Mouse (Mus musculus): ENCODE data around the gene Lnx2. TPM values are rescaled to one million over a fixed set of nuclear protein-coding genes. Genes with fewer than 3 reads are reported as not detected.

Gene Lnx2
- polyA plus RNA-seq, 1 experiment, result 3.7 TPM

- H3K79me2 ChIP-seq (ENCODE audit: control insufficient read depth, insufficient read depth), result no peaks in the 10 kb centered on the region
- H3K27me3 ChIP-seq (ENCODE audit: control insufficient read depth, insufficient read depth, insufficient read length), result no peaks in the 10 kb centered on the region
- H3K79me3 ChIP-seq (ENCODE audit: low read depth), result no peaks in the 10 kb centered on the region
- H3K4me3 ChIP-seq (ENCODE audit: insufficient read depth, poor library complexity, severe bottlenecking), result no peak overlapping the region
- TF ChIP-seq MYOD1 (IDR thresholded peaks at IDR 0.05; ENCODE audit: control insufficient read depth, insufficient read length, low read depth), result no peak
- TF ChIP-seq CTCF (IDR thresholded peaks at IDR 0.05; ENCODE audit: control insufficient read depth, insufficient read depth, insufficient read length), result no peak
- no peak for TF ChIP-seq FOSL1 (IDR thresholded peaks at IDR 0.05; ENCODE audit: insufficient read depth, low read length, poor library complexity, severe bottlenecking)
- TF ChIP-seq MYOG (IDR thresholded peaks at IDR 0.05; ENCODE audit: control insufficient read depth, extremely low read depth, insufficient read length), result no peak
- TF ChIP-seq CEBPB (IDR thresholded peaks at IDR 0.05; ENCODE audit: low read depth), result no peak
- no peak for TF ChIP-seq MAX (IDR thresholded peaks at IDR 0.05)
- no peak for TF ChIP-seq USF1 (IDR thresholded peaks at IDR 0.05; ENCODE audit: low read depth)
- H3ac ChIP-seq (ENCODE audit: control insufficient read depth, insufficient read length, low read depth), result no peak overlapping the region
- H3K36me3 ChIP-seq (ENCODE audit: control insufficient read depth, insufficient read depth), result no peaks in the 10 kb centered on the region
Measured at GRCm38 (mm10) chr5:147039394-147039793, 37.0 kb downstream of the Lnx2 start.

- no peak overlapping the region for H3K4me3 ChIP-seq (ENCODE audit: insufficient read depth, poor library complexity, severe bottlenecking)
- H3ac ChIP-seq (ENCODE audit: control insufficient read depth, insufficient read length, low read depth), result no peak overlapping the region
- H3K79me2 ChIP-seq (ENCODE audit: control insufficient read depth, insufficient read depth), result no peaks in the 10 kb centered on the region
- H3K36me3 ChIP-seq (ENCODE audit: control insufficient read depth, insufficient read depth), result peaks cover 4% of the 10 kb centered on the region
- H3K27me3 ChIP-seq (ENCODE audit: control insufficient read depth, insufficient read depth, insufficient read length), result no peaks in the 10 kb centered on the region
- H3K79me3 ChIP-seq (ENCODE audit: low read depth), result peaks cover 2% of the 10 kb centered on the region
- TF ChIP-seq CTCF (IDR thresholded peaks at IDR 0.05; ENCODE audit: control insufficient read depth, insufficient read depth, insufficient read length), result no peak
- TF ChIP-seq FOSL1 (IDR thresholded peaks at IDR 0.05; ENCODE audit: insufficient read depth, low read length, poor library complexity, severe bottlenecking), result no peak
- TF ChIP-seq MYOD1 (IDR thresholded peaks at IDR 0.05; ENCODE audit: control insufficient read depth, insufficient read length, low read depth), result no peak
- no peak for TF ChIP-seq MYOG (IDR thresholded peaks at IDR 0.05; ENCODE audit: control insufficient read depth, extremely low read depth, insufficient read length)
- no peak for TF ChIP-seq USF1 (IDR thresholded peaks at IDR 0.05; ENCODE audit: low read depth)
- TF ChIP-seq CEBPB (IDR thresholded peaks at IDR 0.05; ENCODE audit: low read depth), result no peak
- no peak for TF ChIP-seq MAX (IDR thresholded peaks at IDR 0.05)
Measured at GRCm38 (mm10) chr5:147037601-147038000, 38.8 kb downstream of the Lnx2 start.

GRCm38 (mm10) chr5:147036661-147037060 lies 39.7 kb downstream of the Lnx2 start:
- Histone ChIP-seq H3ac (ENCODE audit: control insufficient read depth, insufficient read length, low read depth) (no peak overlapping the region), H3K36me3 (ENCODE audit: control insufficient read depth, insufficient read depth) (peaks cover 7% of the 10 kb centered on the region), H3K27me3 (ENCODE audit: control insufficient read depth, insufficient read depth, insufficient read length) (no peaks in the 10 kb centered on the region), H3K4me3 (ENCODE audit: insufficient read depth, poor library complexity, severe bottlenecking) (no peak overlapping the region), H3K79me3 (ENCODE audit: low read depth) (peaks cover 2% of the 10 kb centered on the region), H3K79me2 (ENCODE audit: control insufficient read depth, insufficient read depth) (no peaks in the 10 kb centered on the region)
- no peak for TF ChIP-seq MAX (IDR thresholded peaks at IDR 0.05)
- no peak for TF ChIP-seq MYOG (IDR thresholded peaks at IDR 0.05; ENCODE audit: control insufficient read depth, extremely low read depth, insufficient read length)

- TF ChIP-seq MYOG (IDR thresholded peaks at IDR 0.05; ENCODE audit: control insufficient read depth, extremely low read depth, insufficient read length) (no peak), CEBPB (IDR thresholded peaks at IDR 0.05; ENCODE audit: low read depth) (no peak), MYOD1 (IDR thresholded peaks at IDR 0.05; ENCODE audit: control insufficient read depth, insufficient read length, low read depth) (no peak), FOSL1 (IDR thresholded peaks at IDR 0.05; ENCODE audit: insufficient read depth, low read length, poor library complexity, severe bottlenecking) (no peak)
- no peaks in the 10 kb centered on the region for H3K79me2 ChIP-seq (ENCODE audit: control insufficient read depth, insufficient read depth)
- H3K79me3 ChIP-seq (ENCODE audit: low read depth), result peaks cover 2% of the 10 kb centered on the region
- H3K27me3 ChIP-seq (ENCODE audit: control insufficient read depth, insufficient read depth, insufficient read length), result no peaks in the 10 kb centered on the region
- H3ac ChIP-seq (ENCODE audit: control insufficient read depth, insufficient read length, low read depth), result no peak overlapping the region
- peaks cover 7% of the 10 kb centered on the region for H3K36me3 ChIP-seq (ENCODE audit: control insufficient read depth, insufficient read depth)
- no peak overlapping the region for H3K4me3 ChIP-seq (ENCODE audit: insufficient read depth, poor library complexity, severe bottlenecking)
Measured at GRCm38 (mm10) chr5:147036028-147036427, 40.4 kb downstream of the Lnx2 start.

- TF ChIP-seq MYOG (IDR thresholded peaks at IDR 0.05; ENCODE audit: control insufficient read depth, extremely low read depth, insufficient read length) (no peak), CTCF (IDR thresholded peaks at IDR 0.05; ENCODE audit: control insufficient read depth, insufficient read depth, insufficient read length) (no peak), FOSL1 (IDR thresholded peaks at IDR 0.05; ENCODE audit: insufficient read depth, low read length, poor library complexity, severe bottlenecking) (no peak), CEBPB (IDR thresholded peaks at IDR 0.05; ENCODE audit: low read depth) (no peak), USF1 (IDR thresholded peaks at IDR 0.05; ENCODE audit: low read depth) (no peak), MAX (IDR thresholded peaks at IDR 0.05) (no peak), MYOD1 (IDR thresholded peaks at IDR 0.05; ENCODE audit: control insufficient read depth, insufficient read length, low read depth) (no peak)
- no peaks in the 10 kb centered on the region for H3K27me3 ChIP-seq (ENCODE audit: control insufficient read depth, insufficient read depth, insufficient read length)
- H3K79me3 ChIP-seq (ENCODE audit: low read depth), result peaks cover 2% of the 10 kb centered on the region
- no peak overlapping the region for H3ac ChIP-seq (ENCODE audit: control insufficient read depth, insufficient read length, low read depth)
- H3K79me2 ChIP-seq (ENCODE audit: control insufficient read depth, insufficient read depth), result no peaks in the 10 kb centered on the region
- peaks cover 7% of the 10 kb centered on the region for H3K36me3 ChIP-seq (ENCODE audit: control insufficient read depth, insufficient read depth)
- H3K4me3 ChIP-seq (ENCODE audit: insufficient read depth, poor library complexity, severe bottlenecking), result no peak overlapping the region
Measured at GRCm38 (mm10) chr5:147035301-147035700, 41.1 kb downstream of the Lnx2 start.

GRCm38 (mm10) chr5:147034283-147034682 lies 42.1 kb downstream of the Lnx2 start:
- Histone ChIP-seq H3K4me3 (ENCODE audit: insufficient read depth, poor library complexity, severe bottlenecking) (no peak overlapping the region), H3ac (ENCODE audit: control insufficient read depth, insufficient read length, low read depth) (no peak overlapping the region), H3K79me2 (ENCODE audit: control insufficient read depth, insufficient read depth) (no peaks in the 10 kb centered on the region), H3K27me3 (ENCODE audit: control insufficient read depth, insufficient read depth, insufficient read length) (no peaks in the 10 kb centered on the region), H3K36me3 (ENCODE audit: control insufficient read depth, insufficient read depth) (peaks cover 7% of the 10 kb centered on the region), H3K79me3 (ENCODE audit: low read depth) (peaks cover 2% of the 10 kb centered on the region)
- TF ChIP-seq USF1 (IDR thresholded peaks at IDR 0.05; ENCODE audit: low read depth), result no peak
- no peak for TF ChIP-seq CEBPB (IDR thresholded peaks at IDR 0.05; ENCODE audit: low read depth)
- no peak for TF ChIP-seq MAX (IDR thresholded peaks at IDR 0.05)
- no peak for TF ChIP-seq MYOD1 (IDR thresholded peaks at IDR 0.05; ENCODE audit: control insufficient read depth, insufficient read length, low read depth)
- no peak for TF ChIP-seq MYOG (IDR thresholded peaks at IDR 0.05; ENCODE audit: control insufficient read depth, extremely low read depth, insufficient read length)
- no peak for TF ChIP-seq CTCF (IDR thresholded peaks at IDR 0.05; ENCODE audit: control insufficient read depth, insufficient read depth, insufficient read length)
- TF ChIP-seq FOSL1 (IDR thresholded peaks at IDR 0.05; ENCODE audit: insufficient read depth, low read length, poor library complexity, severe bottlenecking), result no peak

Data from C2C12 (cell line).